Mouse (Mus musculus) cerebellum, adult (tissue): ENCODE results near the gene Isg20.

ENCODE experiments used
- ATAC-seq: cut with Nextera tagmentation; 2 replicates; pipeline ENCODE4 v1.9.2; 2017; ENCODE audit warnings: mild to moderate bottlenecking, moderate library complexity, mixed read lengths; ENCODE audit not compliant: insufficient number of reproducible peaks, low FRiP score, low TSS enrichment

Gene Isg20

DNA sequence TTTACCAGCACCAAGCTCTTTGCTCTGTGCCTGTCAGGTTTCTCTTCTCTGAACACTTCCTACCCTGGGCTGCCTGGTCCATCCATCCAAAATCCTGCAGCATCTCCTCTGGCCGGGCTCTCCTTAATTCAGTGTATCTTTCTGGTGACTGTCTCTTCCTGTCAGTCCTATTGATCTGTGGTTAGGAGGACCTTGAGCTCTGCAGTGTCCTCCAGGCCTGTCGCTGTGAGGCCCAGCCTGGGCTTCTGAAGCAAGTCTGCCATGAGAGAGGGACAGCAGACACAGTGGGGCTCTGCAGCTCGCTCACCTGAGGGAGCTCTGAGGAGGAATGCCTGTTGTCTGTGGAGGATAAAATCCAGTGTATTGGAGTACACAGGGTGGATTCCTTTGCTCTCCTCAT is 15.7 kb upstream of the Isg20 start:
- ATAC-seq: no peak

DNA sequence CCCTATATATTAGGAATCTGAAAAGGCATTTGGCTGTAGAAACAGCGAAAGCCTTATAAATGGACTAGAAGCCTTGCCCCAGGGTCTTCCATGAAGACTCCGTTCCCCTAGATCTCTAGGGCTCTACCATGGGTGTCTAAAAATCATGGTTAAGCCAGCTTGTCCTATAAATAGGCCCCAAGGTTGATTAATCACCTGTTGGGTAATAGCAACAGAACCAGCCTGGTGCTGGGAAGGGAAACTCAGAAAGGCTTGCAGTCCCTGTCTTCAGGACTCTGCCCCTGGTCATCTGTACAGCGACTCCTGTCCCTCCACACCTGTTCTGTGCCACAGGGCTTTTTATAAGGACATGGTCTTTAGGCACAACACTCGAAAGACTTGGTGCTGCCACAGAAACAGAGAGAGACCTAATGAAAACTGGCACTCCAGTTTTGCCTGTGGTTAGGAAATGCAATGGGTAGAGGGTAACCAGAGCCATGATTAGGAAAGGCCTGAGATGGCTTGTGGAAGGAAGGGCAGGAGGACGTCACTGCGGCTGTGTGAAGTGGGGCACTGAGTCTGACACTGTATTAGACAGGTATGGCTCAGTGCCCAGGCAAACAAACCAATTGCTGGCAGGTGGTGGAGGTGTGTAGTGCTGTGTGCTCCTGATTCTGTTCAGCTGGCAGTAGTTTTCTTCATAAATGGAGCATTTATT is 9.9 kb upstream of the Isg20 start:
- no peak for ATAC-seq

DNA sequence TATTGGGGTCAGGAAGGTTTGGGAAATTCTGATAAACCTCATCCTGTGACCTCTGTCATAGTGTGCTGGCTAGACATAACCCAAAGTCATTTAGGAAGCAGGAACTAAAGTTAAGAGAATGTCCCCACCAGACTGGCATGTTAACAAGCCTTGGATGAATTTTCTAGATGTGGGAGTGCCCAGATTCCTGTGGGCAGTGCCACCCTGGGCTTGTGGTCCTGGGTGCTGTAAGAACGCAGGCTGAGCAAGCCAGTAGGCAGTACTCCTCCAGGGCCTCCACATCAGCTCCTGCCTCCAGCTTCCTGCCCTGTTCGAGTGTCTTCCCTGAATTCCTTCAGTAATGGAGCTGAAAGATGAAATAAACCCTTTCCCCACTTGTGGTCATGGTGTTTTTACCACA is 9.0 kb upstream of the Isg20 start:
- no peak for ATAC-seq

DNA sequence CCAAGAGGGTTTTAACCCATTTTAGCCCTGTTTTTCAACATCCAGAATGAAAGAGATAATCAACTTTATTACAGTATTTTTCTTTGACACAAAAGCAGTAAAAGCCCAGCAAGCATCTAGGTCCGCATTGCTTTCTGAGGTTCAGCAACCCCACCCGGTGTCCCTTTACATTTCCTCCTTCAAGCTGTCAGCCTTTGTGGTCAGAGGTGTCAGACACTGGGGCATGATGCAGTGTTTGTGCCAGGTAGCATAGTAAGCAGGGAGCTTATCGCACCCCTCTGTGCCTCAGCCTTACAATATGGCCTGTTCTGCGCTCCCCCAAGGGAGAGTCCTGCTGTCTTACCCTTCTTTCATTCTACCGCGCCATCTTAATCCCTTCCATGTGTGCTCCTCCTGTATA is 4.2 kb upstream of the Isg20 start:
- no peak for ATAC-seq

DNA sequence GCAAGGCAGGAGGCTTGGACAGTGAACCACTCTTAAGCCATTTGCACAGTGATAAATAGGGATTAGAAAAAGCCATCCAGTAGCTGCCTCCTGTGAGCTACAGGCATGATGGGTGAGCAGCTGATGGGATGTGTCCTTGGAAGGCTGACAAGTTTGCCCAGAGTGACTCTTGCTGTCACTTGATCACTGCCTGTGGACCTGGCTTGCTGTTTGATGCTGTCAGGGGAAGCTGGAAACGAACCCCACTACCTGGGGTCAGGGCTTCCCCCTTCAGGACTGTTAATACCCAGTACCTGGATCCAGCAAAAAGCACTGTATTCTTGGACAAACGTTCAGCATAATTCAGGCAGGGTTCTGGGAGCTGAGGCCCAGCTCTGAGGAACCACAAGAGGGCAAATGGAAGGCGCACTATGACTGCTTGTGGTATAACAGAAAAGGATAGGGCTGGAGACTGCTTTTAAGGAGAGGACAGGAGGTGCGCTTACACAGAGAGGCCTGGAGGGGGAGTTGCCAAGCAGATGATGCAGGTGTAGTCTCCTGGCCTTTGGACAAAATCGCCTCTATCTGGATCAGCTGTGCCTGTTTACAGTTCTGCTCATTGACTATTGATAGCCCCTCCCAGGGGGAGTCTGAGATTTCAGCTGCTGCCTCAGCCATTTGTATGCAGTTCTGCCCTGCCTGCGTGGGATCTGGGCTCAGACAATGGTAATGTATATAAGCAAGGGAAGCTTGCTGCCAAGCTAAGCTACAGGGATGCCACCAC is 2.7 kb upstream of the Isg20 start:
- ATAC-seq: no peak

DNA sequence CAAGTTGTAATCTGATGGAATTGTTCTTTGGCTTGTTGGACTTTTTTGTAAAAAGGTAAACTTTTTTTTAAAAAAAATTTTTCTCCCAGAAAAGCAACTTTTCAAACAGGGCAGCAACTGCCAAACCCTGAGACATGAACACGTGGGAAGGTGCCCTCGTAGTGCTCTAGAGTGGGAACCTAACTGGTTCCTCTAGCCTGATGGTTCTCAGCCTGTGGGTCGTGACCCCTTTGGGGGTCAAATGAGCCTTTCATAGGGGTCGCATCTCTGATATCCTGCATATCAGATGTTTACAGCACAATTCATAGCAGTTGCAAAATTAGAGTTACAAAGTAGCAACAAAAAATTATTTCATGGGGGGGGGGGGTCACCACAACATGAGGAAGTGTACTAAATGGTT is 2.0 kb upstream of the Isg20 start:
- ATAC-seq: no peak

DNA sequence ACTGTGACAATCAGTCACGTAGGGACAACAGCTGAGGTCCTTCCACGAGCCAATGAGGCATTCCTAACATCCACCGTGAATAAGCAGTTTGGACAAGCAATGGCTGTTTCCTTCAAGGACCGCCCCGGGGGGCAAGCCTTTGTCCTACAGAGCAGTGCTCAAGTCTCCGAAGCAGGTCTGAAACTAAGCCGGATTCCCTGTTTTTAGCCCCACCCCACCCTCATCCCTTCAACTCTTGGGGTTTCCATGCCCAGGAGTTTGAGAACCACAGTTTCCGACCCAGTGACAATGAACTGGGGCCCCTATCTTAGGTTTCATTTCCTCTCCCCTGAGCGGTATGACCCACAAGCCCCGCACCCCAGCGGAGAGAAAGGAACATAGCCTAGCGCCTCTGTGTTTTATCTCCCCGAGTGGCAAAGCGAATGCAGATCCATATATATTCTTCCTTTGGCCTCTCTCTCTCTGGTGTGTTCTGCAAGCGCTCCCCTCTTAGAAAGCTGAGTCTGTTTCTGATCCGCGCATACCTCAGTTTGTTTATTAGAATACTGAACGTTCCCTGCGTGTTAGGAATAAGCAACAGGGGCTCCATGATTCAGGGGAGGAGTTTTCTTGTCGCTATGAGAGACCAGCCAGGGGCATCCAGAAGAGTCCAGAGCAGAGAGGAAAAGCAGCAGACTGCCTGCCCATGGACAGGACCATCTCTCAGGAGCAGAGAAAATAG is 811 bp upstream of the Isg20 start:
- ATAC-seq: no peak

DNA sequence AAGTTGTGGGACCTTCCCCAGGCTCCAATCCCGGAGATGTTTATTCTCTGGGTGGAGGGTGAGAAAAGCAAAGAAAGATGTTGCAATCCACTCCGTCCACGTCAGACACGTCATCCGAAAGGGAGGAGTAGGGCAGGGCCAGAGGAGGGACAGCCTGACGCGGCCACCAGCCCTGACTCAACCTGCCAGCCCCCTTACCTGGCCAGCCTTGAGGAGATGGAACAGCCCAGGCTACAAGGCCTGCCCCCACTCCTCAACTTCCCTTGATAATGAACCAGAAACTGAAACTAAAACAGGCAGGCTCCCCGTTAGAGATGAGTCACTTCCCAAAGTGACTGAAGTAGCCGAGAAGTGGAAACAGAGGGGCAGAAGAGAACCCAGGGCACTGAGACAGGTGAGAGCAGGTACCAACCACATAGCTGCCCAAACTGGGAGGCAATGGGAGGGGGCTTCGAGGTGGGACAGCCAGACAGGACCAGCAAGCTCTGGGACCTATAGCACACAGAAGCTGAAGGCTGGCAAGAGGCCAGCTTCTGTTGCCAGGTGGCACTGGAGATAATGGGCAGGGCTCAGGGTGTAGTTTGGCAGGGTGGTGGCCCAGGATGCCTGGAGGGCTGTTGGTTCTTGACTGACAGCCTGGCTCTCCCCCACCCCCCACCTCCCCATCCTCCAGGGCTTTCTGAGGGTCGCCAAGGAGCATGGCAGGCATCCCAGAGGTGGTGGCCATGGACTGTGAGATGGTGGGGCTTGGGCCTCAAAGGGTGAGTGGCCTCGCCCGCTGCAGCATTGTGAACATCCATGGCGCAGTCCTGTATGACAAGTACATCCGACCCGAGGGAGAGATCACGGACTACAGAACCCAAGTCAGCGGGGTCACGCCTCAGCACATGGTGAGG is 673 bp downstream of the Isg20 start:
- ATAC-seq: no peak

DNA sequence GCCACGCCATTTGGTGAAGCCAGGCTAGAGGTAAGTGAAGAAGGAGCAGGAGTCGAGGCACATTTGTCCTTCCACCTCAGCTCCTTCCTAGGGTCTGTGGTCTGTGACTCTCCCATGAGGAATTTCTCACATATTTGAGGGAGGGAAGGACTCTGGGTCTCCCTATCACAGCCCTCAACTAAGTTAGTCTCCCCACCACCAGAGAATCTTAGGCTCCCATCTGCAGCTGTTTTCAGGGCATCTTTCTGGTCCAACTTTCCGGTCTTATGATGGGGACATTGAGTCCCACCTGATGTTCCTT is 1.3 kb downstream of the Isg20 start:
- ATAC-seq: no peak

DNA sequence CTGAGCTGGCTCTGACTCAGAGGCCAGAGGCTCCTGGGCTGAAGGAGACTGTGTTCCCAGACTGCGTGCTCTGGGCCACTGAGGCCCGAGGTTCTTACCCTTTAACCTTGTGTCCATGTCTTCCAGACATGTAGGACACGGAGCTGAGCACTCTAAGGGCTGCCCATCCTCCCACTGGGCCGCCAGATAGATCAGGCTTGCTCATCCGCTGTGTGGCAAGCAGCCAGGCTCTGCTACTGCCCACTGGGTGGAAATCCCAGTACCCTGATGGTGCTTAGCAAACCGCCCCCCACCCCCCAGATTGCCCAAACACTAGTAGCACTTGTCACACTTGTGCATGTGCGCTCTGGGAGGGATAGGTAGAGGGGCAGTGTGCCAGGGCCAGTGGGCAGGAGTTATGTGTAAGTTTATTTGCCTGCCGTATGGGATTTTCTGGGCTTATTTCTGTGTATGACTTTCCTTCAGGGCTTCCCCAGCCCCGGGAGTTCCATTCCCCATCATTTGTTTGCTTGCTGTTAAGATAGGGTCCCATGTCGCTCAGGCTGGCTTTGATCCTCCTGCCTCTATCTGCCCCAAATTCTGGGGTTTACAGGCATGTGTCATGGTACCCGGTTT is 1.8 kb downstream of the Isg20 start:
- ATAC-seq: no peak

DNA sequence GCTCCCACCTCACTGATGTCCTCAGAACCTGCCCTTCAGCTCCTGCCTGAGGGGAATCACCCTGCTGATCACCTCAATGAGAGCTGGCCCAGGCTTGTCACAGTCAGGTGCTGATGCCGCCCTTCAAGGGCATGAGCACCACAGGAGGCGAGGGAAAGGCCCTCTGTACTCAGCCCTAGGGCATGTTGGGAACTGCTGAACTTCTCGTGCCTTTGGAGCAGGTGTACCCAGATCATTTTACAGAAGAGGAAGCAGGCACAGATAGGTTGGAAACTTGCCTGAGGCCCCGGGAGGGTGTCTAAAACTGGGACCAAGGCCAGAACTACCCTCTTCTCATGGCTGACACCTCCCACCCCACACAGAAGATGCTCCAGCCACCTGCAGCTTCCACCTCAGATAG is 5.5 kb downstream of the Isg20 start:
- no peak for ATAC-seq

DNA sequence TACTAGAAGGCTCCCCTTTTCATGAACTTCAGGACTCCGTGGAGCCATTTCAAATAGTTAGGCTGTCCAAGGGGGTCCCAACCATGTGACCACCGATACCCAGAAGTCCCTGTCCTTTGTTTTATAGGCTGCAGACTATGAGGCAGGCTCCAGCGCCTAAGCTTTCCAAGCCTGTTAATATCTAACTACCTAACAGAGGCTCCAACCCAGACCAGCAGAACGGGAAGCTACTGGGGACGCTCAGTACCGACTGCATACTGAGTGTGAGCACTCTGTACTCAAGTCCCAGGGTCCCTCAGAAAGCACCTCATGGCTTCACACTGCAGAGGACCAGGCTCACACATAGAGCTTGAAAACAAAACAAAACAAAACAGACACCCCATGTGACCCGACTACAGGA is 9.3 kb downstream of the Isg20 start:
- no peak for ATAC-seq

DNA sequence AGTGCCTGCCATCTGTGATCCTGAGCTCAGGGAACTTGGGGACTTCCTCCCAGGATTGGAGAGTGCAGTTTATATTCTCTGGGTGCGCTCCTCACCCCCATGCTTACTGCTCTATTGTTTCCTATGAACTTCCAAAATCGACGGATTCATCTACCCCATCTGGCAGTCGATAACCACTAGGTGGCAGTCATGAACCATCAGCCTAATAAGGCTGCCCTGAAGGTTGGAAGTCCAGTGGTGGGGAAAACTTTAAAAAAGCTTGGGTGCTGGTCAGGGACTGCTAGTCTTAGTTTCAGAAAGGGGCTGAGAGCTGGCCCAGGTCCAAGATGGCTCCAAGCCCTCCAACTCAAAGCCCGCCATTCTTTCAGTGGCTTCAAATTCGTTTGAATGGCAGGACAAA is 11.1 kb downstream of the Isg20 start:
- ATAC-seq: peak; percentile 54; the same call in 1 of the 2 replicates

DNA sequence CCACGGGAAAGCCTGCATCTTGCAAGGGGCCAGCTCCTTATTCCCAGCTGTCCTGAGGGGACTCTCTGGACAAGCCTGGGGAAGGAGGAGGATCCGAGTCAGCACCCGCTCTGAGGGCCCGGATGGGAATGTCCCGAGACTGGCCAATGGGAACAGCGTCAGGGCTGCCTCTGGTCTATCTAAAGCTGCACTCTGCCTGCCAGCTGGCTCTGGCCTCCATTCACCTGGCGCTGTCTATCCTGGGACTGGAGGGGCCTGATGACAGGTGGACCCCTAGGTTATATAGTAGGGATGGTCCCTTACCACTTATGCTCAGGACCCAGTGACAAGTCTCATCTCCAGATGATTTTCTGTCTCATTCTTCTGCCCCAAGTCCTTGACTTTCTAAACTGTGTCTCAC is 11.6 kb downstream of the Isg20 start:
- ATAC-seq: no peak

DNA sequence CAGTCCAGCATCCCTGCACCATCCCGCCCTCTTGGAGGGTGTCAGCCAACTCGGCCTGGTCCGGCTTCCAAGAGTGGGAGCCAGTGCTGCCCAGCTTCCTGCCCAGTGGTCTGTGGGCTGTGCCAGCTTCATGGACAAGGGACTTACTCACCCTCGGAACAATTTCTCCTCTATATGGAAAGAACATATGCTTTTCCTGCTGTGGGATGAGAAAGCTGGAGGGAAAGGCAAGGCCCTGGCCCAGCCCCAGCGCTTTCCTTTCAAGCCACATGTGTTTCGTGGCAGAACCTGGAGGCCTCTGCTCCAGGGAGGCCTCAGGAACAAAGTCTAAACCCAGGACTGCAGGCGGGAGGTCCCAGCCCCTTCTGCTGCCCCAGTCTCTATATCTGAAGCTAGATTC is 12.5 kb downstream of the Isg20 start:
- ATAC-seq: no peak

DNA sequence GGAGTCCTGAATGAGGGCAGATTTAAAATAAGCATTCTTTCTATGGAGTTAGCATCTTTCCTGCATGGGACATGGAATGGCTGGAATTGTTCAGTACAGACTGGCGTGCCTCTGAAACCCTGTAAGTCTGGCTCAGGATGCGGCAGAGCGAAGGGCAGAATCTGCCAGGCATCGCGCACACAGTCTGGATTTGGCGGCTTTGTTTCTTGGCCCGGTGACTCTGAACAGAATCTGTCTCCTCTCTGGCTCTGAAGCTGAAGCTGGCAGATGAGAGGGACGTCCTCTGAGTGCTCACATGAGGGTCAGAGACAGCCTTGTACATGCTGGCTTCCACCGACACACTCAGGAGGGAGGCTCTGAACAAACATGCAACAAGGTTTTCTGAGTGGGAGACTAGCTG is 12.9 kb downstream of the Isg20 start:
- ATAC-seq: no peak

DNA sequence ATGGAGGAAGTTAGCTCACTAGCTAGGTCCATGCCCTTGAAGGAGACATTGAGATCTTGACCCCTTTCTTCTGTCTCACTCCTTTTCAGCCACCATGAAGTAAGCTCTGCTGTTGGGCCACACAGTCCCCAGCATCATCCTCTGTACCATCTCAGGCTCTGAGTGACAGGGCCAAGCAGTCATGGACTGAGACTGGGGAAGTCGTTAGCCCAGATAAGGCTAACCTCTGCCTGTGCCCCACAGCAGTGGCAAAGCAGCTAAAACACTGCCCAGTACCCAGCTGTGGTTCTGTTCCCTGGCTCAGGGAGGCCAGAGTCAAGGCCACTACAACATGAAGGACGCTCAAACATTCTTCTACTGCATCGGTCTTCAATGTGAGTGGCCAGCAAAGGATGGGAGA is 14.0 kb downstream of the Isg20 start:
- no peak for ATAC-seq

DNA sequence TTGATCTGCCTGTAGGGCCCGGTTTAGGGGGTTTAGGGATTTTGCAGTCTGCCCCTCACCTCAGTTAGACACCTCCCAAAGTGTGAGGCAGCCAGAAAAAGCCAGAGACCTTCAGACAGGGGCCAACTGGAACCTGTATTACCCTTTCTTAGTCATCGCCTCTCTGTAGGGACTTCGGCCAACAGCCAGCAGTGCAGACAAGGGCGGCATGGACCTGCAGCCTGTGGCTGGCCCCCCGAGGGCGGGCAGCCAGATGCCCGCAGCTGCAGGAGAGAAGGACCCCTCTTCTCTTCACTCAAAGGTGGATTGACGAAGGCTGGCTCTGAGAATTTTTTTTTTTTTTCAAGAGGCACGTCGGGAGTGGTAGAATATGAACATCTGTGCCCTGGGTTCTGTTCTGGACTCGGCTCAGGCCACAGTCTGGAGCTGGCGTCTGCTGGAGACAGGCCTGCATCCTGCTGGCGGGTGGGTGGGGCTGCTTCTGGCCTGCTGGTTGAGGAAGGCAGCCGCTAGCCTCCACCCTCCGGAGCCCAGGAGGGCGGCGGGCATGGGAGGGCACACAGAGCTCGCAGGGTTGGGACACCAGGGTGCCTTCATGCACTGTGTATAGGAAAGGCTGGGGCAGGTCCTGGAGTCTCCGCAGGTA is 25.9 kb downstream of the Isg20 start:
- no peak for ATAC-seq

DNA sequence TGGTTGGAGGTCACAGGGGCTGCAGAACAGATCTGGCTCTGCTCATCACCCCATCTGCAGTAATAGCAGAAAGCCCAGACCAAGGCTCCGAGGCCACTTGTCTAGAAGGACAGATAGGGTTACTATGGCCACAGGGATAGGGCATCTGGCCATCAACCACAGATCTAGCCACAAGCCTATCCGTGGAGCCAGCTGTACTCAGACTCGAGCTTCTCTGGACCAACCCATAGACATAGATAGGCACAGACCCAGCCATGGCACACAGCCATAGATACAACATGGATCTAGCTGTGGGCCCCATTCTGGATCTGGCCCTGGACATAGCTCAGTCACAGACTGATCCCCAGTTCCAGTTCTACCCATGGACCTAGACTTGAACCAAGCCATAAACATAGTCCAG is 27.7 kb downstream of the Isg20 start:
- ATAC-seq: no peak

DNA sequence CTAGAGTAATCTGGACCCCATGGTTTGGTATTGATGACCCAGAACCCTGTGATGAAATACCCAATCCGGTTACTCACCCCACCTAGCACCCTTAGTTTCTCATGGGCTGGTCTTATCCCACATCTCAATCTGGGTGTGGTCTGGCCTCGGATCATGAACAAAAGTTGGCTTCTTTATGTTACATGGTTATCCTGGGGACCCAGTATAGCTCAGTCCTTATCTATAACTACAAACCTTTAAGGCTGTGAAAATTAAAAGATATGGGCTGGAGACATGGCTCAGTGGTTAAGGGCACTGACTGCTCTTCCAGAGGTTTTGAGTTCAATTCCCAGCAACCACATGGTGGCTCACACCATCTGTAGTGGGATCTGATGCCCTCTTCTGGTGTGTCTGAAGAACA is 29.3 kb downstream of the Isg20 start:
- no peak for ATAC-seq
